Mouse (Mus musculus) monocyte, adult 5-6 weeks (primary cell): ENCODE measurements at regions not wholly inside any gene's neighbourhood (a gene's known extent, or its start where the extent isn't known, plus 50 kb on each side); places are given as distances from the start of the nearest gene placed in this dataset.

Source experiments
- ATAC-seq: fragments of 153-309, 156-312 bp; replicated peaks from 2 replicates; pipeline ENCODE4 v1.8.0; 2017; ENCODE audit warnings: mild to moderate bottlenecking; ENCODE audit not compliant: low TSS enrichment, insufficient number of reproducible peaks, severe bottlenecking, poor library complexity, low FRiP score

DNA sequence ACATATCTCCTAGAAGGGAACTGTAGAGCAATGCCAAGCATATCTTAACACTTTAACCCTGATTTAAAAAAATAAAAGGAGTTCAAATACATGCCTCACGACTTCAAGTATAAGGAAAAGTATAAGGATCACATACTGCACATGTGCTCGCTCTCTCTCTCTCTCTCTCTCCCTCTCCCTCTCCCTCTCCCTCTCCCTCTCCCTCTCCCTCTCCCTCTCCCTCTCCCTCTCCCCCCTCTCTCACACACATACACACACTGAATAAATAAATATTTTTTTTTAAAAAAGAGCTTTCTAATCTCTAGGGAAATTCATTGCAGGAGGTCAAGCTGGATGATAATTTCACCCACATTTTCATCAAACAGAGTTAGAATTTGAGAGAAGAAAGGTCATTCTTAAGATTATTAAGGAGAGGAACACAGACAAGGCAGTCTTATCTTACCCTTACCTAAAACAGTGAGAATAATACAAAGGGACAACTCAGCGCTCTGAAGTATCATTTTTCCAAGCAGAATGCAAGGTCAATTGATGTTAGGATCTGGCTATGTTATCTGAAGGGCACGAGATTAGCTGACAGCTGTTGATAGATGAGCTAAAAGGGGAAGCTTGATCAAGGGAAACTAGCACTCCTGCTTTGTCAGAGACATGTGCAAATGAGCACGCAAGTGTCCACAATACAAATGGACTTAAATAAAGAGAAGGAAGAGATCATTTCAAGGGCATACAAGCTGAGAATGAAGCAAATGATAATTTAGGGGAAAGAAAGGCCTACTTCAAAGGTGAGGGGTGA, 634.8 kb upstream of the N6amt1 start:
- no peak for ATAC-seq

DNA sequence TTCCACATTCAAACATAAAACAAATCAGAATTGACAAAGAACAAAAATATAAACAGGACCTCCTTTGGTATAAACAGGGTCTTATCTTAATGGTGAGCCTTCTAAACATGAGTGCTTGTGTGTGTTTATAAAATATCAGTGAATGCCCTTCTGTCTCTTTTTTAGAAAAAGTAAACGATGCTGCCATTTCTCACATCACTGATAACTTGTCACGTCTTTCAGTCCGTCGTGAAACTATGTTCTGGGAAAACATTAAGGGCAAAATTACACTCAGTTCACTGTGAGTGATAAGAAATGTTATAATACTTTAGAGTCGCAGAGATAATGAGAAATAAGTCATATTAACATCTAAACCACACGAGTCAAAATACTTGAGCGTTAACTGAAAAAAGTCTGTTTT, 635.6 kb upstream of the N6amt1 start:
- no peak for ATAC-seq

DNA sequence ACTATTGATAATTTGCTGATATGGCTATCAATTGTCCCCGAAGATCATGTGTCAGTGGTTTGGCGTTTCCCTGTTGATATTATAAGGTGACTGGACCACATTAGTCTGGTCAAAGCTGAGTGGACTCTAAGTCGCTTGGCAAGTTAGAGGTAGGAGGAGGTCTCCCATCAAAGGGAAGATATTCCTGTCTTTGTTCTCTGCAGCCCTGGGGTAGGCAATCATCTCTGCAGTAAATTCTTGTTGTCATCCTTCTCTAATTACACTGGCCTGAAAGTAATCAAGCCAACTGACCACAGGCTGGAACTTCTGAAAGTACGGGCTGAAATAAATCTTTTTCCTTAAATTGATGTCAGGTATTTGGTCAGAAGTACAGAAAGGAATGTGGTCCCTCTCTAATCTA, 652.3 kb upstream of the N6amt1 start:
- ATAC-seq, result no peak

DNA sequence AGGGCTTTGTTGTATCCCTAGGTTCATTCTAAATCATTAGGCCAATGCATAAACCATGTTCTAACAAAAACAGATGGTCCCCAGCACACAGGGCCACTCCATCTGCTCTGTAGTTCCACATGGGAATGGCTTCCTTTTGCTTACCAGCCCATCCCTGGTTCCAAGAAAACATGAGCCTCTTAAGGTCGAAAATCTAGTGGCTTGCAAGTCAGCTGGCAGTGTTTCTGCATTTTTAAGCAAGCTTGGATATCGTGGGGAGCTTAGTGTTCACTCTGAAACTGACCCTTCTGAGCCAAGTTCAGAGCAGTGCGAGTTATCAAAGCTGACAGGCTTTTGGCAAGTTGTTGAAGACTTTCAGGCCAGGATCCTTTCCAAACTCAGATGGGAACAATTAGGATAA, 659.5 kb upstream of the N6amt1 start:
- ATAC-seq, result no peak

DNA sequence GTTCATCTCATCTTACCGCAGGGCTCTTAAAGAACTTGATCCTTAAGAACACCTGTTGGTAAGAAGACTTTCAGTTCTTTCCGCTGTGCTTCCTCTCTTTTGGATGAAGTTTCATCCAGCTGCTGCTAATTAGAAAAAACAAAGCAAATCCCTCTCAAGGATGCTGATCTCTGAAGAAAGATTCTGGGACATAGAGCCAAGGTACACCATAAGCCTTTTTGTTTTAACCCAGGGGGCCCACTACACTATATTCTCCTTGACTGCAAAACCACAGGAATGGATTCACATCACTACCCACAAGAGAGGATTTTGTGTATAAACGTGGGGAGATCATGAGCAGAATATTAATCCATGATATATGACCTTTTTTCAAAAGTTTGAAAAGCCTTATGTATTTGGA, 694.8 kb upstream of the N6amt1 start:
- ATAC-seq, result no peak

DNA sequence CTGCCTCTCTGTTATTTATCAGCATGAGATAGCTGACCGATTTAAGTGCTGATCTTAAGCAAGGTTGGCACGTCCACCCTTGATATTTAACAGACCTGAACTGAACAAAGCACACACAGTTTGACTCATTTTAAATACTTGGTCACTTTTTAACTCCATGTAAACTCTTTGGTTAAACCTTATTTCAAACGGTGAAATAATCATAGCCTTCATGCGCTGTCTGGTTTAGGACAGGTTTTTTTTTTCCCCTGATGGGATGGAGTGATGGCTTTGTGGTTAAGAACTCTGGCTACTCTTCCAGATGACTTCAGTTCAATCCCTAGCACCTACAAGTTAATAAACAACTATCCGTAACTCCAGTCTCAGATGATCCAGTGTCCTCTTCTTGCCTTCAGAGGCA, 706.7 kb upstream of the N6amt1 start:
- no peak for ATAC-seq

DNA sequence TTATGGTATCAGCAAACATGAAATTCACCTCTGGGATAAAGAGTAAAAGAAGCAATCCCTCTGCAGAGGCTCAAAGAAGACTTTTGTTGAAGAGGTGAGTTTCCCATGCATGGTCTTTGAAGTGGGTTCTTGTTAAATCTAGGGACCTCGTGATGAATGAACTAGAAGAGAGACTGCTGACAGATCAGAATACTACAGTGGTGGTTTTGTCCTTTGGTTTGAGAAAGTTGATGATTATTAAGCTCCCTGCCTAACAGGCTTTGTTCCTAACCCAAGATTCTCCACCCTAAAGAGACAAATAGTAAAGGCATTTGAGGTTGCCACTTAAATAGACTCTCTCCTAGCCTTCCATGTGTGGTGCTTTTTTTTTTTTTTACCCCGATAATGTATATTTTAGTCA, 707.2 kb upstream of the N6amt1 start:
- ATAC-seq, result no peak

DNA sequence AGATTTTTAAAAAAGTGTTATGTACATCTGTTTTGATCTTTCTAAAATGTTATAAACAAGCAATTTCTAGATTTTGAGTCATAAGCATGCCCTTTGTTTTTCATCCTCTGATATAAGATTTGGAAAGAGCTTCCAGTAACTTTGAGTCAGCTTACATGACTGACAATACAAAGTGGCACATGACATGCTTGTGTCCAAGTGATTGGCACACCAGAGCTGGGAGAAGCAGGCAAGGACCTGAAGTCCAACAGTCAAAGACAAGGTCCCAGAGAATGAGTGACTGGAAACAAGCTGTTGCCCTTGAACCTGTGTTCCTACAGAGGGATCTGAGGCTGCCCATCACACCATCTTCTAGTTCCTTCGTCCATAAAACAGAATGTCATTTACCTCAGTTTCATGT, 708.5 kb upstream of the N6amt1 start:
- ATAC-seq, result no peak

DNA sequence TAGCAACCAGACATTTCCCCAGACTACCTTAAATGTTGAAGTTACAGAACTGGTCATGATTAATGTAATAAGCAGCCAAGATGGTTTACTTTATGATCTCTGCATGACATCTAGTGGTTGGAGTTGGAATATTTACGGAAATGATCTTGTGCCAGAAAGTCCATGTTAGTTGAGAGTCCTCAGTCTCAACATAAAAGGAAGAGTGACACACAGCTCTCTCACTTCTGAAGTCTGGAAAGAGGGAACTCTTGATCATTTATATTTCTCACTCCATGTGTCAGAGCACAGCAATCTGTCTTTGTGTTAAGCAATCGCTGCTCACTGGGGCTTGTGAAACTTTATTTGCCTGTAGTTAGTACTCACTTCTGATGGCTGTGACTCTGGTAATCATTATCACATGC, 709.1 kb upstream of the N6amt1 start:
- ATAC-seq, result no peak

DNA sequence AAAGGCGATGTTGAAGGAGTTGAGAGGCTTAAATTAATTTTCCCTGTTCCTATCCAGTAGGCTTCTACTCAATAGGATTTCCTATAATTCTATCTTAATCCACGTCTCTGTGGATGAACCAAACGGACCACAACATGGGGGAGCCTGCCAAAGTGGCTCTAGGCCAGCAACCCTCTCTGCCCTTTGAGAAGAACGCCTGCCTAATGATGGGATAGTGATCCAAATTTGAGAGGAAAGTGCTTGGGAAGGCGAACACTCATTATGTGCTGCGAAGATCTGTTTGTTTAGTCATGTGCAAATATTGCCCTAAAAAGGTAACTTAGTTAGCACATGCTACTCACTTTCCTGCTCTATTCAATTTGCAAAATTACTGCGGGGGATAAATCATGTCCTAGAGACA, 702.5 kb upstream of the Adamts5 start:
- ATAC-seq, result no peak

DNA sequence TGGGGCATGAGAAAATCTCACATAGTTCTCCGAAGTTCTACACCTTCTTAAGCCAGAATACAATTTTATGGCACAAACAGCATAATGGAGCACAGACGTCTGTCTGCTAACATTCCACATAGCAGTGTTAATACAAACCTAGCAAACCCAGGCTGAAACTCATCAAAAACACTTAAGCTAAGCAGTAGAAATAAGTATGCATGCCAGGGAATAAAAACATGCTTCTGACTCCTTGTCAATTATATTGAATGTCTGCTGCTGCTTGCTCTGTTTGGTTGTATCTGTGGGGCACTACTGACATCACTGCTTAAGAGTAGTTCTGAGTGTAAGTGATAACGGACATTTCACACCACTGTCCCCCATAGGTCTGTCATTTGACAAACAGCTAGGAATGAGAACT, 693.4 kb upstream of the Adamts5 start:
- ATAC-seq, result no peak

DNA sequence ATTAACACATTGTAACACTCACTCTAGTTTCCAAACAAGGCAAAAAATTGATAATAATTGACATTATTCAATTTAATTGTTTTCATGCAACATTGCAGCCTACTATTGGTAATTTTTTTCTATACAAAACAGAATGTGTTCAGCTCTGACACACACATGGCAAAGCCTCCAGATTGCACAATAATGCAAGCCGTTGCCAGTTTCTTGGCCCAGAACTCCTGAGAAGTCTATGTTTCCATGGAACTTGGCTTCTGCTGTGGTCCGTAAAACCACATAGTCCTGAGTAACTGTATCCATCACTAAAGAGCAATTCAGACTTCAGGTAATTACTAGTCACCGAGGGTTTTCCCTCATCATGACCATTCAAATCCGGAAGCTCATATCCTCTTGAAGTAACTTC, 684.4 kb upstream of the Adamts5 start:
- no peak for ATAC-seq

DNA sequence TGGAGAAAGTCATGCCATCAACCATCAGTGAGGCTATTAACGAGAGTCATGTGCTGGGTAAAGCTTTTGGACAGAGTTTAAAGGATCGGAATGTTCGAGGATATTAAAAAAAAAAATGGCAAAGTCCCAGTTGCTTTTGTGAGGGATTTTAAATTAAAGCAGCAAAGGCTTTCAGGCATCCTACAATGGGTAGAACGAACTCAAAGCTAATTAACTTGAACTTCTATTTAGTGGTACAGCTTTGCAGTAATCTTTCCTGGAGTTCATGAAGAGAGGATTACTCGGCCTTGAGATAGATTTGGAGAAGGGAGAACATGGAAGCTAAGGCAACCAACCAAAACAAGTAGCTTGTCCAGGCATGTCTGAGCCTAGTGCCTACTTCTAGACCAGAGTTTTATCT, 676.7 kb upstream of the Adamts5 start:
- ATAC-seq, result no peak

DNA sequence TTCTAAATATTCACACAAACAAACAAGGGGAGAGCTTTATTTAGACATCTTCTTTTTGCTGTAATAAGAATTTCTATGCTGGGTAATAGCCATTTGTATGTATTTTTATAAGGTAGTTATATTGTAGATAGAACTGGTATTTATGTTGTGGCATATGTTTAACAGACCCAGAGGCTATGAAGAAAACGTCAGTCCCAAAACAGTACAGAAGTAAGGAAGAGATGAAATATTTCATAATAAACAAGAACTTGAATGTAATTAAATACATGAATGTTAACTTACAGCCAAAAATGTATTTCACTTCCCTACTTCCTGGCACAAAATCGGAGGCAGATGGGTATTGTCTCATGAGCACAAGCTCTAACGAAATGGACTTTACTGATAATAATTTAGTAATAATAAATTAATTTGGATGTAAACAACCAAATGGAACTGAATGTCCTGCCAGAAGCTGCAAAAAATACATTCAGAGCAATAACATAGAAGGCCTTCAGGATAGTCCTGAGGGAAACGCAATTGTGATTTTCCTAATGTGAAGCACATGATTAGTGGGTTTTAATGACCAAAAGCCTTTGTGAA, 645.9 kb upstream of the Adamts5 start:
- no peak for ATAC-seq

DNA sequence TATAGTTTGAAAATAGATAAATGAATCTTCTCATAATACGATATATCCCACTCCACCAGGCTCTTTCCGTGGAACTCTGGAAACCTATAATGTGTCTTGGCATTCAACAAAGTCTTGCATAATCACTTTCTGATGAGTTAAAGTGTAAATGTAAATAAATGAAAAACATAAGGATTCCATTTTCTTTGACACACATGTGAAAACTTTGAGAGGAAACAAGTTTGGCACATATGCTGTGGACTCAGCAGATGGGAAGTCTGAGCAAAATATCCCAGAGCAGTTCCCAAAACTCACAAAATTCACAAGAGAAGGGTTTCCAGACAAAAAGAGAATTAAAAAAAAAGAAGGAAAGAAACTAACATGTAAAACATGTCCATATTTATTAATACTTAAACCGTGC, 645.3 kb upstream of the Adamts5 start:
- no peak for ATAC-seq

DNA sequence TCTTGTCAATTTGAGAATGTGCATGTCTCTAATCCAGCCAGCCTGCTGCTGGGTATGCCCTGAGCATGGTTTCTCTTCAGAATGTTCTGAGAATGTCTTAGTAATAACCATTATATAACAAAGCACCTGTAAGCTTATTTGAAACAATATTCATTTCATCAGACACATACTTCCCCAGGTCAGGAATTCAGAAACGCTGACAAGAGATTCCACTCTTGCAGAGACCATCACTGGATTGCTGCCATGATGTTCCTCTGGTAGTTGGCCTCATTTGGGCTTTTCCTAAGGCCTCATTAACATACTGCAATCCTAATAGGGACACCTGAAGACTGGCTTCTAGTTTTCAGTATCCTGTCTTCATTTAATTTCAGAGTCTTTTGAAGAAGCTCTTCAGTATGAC, 642.5 kb upstream of the Adamts5 start:
- no peak for ATAC-seq

DNA sequence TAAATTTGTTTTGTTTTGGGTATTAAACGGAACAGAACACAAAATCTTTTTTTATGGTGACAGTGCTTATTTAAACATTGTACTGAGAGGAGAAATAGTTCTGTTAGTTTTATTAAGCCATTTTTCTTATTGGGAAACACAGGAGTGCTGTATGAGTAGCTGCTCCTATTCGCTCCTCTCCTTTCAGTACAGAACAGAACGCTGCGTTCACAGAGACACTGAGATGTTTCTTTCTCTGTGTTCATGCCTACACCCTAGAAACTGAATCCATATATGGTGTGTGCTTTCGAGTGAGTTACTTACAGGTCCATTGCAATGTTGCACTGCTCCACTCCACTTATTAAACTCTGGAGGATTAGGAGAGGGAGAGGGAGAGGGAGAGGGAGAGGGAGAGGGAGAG, 634.9 kb upstream of the Adamts5 start:
- no peak for ATAC-seq

DNA sequence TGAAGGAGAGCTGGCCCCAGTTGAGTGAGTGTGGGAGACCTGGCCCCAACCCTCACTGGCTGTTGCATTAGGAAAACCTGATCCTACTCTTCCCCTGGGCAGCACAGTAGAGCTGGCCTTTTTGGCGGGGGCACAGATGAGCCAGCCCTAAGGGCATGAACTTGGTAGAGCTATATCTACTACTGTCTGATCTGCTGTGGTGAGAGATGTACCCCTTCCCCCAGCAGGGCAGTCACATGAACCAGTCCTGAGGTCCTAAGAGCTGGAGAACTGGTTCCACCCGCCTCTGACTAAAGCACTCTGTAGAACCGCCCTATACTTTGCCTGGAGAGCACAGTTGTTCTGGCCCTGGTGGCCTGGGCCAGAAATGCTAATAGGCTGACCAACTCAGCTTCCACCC, 622.5 kb upstream of the Adamts5 start:
- no peak for ATAC-seq

DNA sequence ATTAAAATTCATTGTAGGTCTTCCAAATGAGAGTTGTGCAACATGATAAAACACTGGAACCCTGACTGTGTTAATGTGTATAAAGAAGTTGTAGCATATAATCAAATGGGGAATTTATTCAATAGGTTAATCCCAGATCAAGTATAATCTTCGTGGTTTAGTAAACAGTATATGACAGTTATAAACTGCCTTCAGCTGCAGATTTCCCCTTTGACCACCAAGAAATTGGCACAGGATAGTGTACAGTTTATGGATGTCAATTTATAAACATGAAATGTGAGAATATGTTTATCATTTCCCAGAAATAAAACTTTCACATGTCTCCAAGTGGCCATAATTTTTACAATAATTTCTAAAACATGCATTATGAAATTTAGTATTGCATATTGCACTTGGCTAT, 615.3 kb upstream of the Adamts5 start:
- no peak for ATAC-seq

DNA sequence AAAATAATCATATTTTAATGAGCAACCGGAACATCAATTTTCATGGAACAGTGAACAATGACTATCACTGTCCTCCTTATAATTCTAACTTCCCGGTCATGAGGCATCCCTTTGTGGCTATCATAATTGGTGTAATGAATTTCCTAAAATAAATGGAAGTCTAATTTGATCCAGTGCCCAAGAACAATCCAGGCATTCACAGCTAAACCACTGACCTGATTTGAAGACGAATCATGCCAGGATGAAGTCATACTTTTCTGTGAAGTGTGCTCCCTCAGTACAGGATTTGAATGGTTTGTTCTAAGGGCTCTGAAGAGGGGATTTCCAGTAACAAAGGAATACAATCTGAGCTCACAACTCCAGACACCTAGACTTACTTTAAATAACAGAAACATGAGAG, 614.5 kb upstream of the Adamts5 start:
- ATAC-seq, result no peak
